Mouse (Mus musculus): ENCODE results near the gene Bcat1.

The Bcat1 gene

GRCm38 (mm10) chr6:145009859-145010818 is 65.8 kb downstream of the Bcat1 start:
- peak; percentile 60 for DNase-seq (ENCODE audit: low read depth)

- no peak for DNase-seq (ENCODE audit: low read depth)
These were observed 72.5 kb downstream of the Bcat1 start for GRCm38 (mm10) chr6:145003459-145003858.

DNA sequence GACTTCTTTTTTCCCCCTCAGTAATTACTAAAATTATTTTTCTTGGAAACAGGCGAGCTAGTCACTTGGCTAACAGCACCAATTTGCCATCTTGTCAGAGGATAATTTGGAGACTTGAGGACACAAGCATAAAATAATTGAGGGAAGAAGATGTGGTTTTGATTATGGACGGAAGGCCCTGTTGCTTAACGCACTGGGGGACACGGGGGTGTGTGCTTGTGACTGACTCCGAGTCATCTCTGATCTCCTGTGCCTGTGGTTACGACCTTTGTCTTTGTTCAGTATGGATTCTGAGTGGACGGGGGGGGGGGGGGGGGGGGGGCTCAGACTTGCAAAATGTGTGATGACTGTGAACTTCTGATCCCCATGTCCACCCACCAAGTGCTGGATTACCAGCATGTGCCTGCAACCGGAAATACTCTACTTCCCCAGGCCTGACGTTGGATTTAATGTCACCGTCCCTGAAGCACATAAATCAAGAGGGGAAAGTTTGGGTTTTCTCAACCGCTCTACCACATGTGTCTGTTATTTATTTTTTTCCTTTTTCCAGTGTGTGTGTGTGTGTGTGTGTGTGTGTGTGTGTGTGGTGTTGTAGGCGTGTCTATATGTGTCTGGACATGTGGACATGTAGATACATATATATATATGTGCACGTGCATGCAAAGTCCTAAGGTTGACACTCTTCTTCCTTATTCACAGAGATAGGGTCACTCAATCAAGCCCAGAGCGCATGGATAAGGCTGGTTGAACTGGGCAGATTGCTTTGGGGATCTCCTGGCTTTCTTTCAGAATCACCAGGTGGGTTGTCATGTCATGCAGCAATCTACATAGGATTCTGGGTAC is 73.7 kb downstream of the Bcat1 start:
- peak; percentile 73 for DNase-seq (ENCODE audit: low read depth)

DNA sequence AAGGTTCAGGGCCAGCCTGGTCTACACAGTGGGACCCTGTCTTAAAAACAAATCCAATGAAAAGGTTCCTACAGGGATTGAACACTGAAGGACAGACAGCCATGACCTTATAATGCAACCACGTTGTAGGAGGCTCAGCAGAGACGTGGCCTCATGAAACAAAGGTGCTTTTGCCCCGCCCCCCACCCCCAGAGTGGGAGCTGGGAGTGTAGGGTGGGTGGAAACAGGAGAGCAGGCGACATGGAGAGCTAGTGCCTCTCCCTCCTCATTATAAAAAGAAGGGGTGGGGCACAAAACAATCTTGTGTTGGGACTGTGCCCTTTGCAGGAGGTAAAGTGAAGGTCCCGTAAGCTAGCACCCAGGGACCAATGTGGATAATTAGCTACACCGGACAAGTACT is 74.5 kb downstream of the Bcat1 start:
- DNase-seq (ENCODE audit: low read depth), result no peak

DNA sequence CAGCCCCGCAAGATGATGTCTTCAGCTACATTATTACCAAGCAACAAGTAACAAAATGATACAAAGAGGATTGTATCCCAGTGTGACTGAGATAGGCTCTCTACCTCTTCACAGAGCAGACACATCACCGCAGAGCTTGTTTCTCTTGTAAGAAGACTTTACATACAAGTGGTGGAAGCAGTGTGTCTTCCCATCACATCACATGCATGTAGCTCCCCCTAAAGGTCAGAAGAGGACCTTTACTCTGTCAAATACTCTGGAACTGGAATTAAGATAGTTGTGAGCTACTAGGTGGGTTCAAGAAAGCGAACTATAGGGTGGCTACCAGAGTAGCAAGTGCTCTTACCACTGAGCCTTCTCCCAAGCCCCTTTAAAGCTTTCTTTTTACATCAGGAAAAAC is 78.8 kb downstream of the Bcat1 start:
- DNase-seq (ENCODE audit: low read depth), result peak; percentile 25

GRCm38 (mm10) chr6:144992111-144992510 is 83.9 kb downstream of the Bcat1 start:
- no peak for DNase-seq (ENCODE audit: low read depth)

DNA sequence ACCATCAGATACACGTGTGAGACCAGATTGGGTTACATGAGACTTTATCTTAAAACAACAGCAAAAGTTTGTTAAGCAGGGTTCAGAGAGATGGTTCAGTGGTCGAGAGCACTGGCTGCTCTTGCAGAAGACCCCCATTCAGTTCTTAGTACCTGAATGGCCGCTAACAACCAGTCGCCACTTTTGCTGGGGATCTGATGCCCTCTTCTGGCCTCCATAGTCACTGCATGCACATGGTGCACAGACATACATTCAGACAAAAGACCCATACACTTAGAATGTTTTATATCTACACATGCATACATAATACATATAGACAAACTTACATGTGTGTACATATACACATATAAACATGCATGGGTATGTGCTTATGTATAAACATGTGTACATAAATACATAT is 86.8 kb downstream of the Bcat1 start:
- DNase-seq (ENCODE audit: low read depth), result no peak

DNA sequence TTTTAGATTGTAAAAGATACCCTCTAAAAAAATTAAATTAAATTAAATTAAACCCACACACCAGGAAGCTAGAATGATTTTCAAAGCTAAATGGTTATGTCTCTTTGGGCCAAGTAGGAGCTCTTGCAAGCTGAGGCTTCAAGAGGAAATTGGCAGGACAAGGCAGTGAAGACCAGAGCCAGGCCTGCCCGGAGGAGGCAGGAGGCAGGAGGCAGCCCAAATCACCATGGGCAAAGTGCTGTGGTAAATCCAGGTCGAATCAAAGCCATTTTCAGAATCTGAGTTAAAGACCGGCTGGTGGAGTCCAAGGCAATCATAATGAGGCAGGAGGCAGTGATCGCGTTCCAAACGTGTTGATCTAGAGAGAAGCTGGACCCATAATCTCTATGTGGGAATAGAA is 88.3 kb downstream of the Bcat1 start:
- no peak for DNase-seq (ENCODE audit: low read depth)

DNA sequence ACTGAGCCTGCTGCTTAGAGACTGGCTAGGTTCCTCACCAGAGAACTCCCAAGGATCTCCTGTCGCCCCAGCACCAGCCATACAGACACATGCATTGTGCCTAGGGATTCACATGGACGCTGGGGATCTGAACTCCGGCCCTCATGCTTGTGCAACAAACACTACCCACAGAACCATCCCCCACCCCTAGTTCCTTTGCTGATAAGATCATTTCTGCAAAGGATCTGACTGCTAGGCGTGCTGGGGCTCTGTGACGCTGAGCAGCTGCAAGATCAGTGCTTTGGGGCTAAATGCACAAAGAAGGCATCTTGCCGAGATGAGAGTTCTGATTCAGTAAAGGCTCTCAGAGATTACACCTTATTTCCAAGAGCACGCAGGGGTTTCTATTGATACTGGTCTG is 88.8 kb downstream of the Bcat1 start:
- DNase-seq (ENCODE audit: low read depth), result no peak

DNA sequence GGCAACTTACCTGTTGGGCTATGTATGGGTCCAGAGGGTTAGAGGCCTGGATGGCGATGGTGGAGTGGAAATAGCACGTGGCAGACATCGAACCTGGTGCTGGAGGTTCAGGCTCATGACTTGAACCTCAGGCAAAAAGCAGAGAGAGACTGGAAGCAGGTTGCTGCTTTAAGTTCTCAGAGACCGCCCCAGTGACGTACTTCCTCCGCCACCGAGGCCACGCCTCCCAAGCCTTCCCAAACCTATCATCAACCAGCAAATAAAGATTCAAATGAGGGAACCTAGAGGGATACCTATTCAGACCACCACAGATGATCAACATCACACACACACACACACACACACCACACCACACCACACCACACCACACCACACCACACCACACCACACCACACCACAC is 91.8 kb downstream of the Bcat1 start:
- no peak for DNase-seq (ENCODE audit: low read depth)

DNA sequence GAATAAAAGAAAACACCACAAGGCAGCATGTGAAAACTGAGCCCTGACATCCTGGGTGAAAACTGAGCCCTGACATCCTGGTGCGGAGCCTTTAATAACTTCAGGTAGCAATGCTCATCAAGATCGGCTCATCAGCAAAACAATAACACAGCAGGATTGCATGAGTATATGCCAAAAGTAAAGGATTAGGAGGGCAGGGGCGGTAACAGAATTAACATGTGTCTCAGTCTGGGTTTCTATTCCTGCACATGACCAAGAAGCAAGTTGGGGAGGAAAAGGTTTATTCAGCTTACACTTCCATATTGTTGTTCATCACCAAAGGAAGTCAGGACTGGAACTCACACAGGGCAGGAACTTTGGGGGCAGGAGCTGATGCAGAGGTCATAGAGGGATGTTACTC is 93.9 kb downstream of the Bcat1 start:
- DNase-seq (ENCODE audit: low read depth), result no peak

DNA sequence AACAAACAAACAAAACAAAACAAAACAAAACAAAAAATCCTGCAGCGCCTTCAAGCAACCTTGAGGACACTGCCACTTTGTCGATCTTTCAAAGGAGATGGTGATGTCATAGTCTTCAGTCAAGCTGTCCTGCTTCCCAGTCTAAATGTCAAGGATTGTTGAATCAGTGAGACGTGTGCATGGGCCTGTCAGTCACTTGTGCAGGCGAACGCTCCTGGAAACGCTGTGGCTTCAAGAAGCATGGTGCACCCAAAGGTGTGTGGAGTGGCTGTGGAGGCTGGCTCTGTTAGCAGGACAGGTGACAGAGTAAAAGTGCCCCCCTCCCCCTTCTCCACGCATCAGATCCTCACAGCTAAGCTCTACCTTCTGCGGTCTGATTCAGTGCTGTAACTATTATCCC is 103.6 kb downstream of the Bcat1 start:
- no peak for DNase-seq (ENCODE audit: low read depth)

GRCm38 (mm10) chr6:144970900-144971299 is 105.1 kb downstream of the Bcat1 start:
- peak; percentile 24 for DNase-seq (ENCODE audit: low read depth)

GRCm38 (mm10) chr6:144967536-144967935 is 108.4 kb downstream of the Bcat1 start:
- DNase-seq (ENCODE audit: low read depth), result no peak

GRCm38 (mm10) chr6:144964205-144964604 is 111.8 kb downstream of the Bcat1 start:
- DNase-seq (ENCODE audit: low read depth), result peak; percentile 56

DNA sequence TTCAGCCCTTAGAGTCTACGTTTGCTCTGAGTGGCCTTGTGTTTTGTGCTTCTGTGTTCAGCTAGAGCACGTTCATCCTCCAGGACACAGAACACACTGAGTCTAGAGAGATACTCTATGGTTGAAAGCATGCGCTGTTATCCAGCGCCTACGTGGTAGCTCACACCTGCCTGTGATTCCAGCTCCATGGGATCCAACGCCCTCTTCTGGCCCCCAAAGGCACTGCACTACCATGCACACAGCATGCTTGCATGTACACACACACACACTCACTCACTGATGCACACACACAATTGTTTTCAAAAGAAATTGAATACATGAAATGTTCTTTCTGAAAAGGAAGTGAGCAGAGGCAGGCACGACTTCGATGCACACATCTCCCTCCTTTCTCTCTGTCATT is 112.8 kb downstream of the Bcat1 start:
- no peak for DNase-seq (ENCODE audit: low read depth)

DNA sequence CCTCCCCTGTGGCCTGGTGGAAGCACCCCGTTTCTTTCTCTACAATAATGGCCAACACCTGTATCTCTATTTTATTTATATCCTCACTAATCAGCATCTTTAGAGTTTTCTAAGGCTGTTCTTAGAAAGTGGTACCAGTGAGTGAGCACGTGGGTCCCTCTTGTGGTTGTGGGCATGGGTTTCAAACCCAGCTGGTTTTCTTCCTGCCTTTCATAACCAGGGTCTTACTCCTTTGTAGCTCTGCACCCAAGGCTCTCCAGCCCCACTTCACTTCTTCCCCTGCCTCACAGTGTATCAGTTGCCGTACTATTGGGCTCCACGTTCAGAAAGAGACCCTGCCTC is 114.0 kb downstream of the Bcat1 start:
- peak; percentile 56 for DNase-seq (ENCODE audit: low read depth)

DNA sequence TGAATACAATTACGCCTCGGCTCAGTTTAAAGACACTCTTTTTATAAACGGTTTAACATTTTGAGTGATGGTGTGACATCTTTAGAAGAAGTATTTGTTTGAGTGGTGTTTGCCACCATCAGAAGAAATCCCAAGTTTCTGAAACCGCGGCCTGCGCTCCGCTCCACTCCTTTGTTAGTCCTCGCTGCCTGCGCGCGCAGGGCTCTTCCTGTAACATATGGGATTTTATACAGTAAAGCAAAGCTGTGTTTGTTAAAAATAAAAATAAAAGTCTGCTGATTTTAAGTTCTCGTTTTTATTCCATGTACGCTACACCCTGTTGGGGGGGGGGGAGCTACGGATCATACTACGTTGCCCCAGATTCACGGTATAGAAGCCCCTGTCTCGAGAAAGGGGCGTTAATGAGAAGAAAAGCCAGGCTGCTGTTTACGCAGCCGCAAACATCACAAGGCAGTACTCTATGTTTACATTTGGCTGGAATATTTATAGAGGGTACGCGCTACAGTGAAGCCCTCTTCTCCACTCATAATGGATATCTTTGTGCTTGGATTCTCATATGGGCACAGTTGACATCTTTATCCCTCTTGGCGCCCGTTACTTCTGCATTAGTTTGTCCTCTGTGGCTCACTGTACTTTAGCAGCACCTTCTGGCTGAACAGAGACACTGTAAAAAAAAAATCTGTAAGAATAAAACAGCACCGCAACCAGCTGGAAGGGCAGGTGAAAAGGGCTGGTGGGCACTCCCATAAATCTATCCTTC is 114.6 kb downstream of the Bcat1 start:
- peak; percentile 60 for DNase-seq (ENCODE audit: low read depth)

GRCm38 (mm10) chr6:144955887-144956547 is 120.0 kb downstream of the Bcat1 start:
- no peak for DNase-seq (ENCODE audit: low read depth)

DNA sequence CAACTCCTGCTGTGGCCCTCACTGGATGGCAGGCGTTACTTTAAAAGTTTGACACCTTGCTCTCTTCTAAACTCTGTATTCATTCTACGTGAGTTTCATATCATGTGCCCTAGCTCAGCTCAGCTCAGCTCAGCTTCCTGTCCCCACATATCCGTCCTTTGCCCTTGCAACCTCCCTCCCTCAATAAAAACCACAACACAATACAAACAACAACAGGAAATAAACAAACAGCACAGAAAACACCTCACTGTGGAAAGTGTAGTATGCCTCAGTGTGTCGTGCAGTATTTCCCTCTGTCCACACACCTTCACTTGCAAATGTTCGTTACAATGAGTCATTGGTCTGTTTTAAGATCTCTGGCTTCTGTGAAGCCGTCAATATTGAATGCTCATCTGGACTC is 123.1 kb downstream of the Bcat1 start:
- DNase-seq (ENCODE audit: low read depth), result no peak

GRCm38 (mm10) chr6:144944435-144945365 is 131.3 kb downstream of the Bcat1 start:
- no peak for DNase-seq (ENCODE audit: low read depth)
